Mouse (Mus musculus) liver, postnatal 0 days (tissue): ENCODE measurements around the gene Dnmt3c.

ENCODE experiments used
- CTCF ChIP-seq: sonication (generic); IDR thresholded peaks from 2 replicates; pipeline ENCODE4 v1.5.1; 2016; ENCODE audit warnings: antibody characterized with exemption, low read depth
- EP300 ChIP-seq: IDR thresholded peaks from 2 replicates; pipeline ENCODE4 v1.6.1; 2016; ENCODE audit warnings: antibody characterized with exemption, low read depth, mild to moderate bottlenecking

GRCm38 (mm10) chr2:153734033-153734432, 37.6 kb downstream of the Dnmt3c start:
- no peak for TF ChIP-seq CTCF
- no peak for TF ChIP-seq EP300
